Mouse (Mus musculus): Measurements from ENCODE around the gene Nr0b2. TPM values are rescaled to one million over a fixed set of nuclear protein-coding genes. Genes with fewer than 3 reads are reported as not detected.

The Nr0b2 gene
- polyA plus RNA-seq, 1 experiment from 2014 or later = 7.5 TPM

DNA sequence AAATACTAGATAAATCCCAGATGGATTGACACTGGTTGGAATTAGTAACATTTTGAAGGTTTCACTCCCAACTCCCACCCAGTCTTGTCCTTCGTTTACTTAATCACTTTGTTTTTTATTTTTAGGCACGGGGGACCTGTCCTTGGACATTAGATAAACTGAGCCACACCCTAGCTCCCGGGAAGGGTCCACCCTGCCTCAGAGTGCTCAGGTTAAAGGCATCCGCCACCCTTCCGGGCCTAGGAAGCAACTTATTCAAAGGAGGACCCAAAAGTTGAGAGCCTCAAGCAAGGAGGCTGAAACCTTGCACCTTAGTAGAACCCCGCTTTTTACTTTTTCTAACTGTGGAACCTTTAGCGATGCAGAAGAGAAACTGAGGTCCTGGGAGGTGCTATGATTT is 45.9 kb downstream of the Nr0b2 start:
- ATAC-seq = peak; percentile 26

DNA sequence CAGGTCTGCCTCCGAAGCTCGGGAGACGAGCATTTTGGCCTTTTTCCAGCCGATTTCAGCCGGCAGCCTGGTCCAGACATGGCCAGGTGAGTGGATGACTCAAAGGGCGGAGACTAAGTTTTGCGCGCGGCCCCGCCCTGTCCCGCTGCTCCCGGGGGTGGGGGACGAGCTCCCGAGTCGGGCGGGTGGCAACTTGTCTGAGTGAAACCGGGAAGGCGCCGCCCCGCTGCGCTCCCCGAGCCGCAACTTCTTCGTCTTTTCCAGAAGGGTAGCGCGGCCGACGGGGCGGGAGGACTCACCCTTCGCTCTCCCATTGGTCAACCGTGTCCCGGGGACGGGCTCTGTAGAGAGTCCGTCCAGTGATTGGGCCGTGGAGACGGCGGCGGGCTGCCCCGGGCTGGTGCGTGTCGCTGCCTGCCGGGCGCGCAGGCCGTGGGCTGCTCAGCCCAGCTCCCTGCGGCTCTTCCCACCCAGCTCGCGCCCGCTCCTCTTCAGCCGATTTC is 46.4 kb downstream of the Nr0b2 start:
- H3K27me3 ChIP-seq (replicated peaks) = peaks cover 13% of the 10 kb centered on the region
- H3K4me3 ChIP-seq (replicated peaks) = peak overlapping the region; percentile 49
- no peaks in the 10 kb centered on the region for H3K9me3 ChIP-seq
- peak overlapping the region; percentile 49 for H3K9ac ChIP-seq
- H3K36me3 ChIP-seq = no peaks in the 10 kb centered on the region; the same call in 1 of the 2 replicates
- ATAC-seq = peak; percentile 91
- H3K27ac ChIP-seq = peak overlapping the region; percentile 86
- WGBS = 0% methylated on average over 47 of the region's 50 CpGs
- peaks cover 11% of the 10 kb centered on the region for H3K4me1 ChIP-seq (replicated peaks)
- peak overlapping the region; percentile 84 for H3K4me2 ChIP-seq (replicated peaks)

More for the DNA sequence above, 45.9 kb downstream of the Nr0b2 start:
- H3K36me3 ChIP-seq = no peaks in the 10 kb centered on the region; the same call in 1 of the 2 replicates
- peak overlapping the region; percentile 86 for H3K27ac ChIP-seq
- peaks cover 11% of the 10 kb centered on the region for H3K4me1 ChIP-seq (replicated peaks)
- H3K9ac ChIP-seq = peak overlapping the region; percentile 49
- H3K4me2 ChIP-seq (replicated peaks) = peak overlapping the region; percentile 84
- peaks cover 13% of the 10 kb centered on the region for H3K27me3 ChIP-seq (replicated peaks)
- H3K9me3 ChIP-seq = no peaks in the 10 kb centered on the region
- peak overlapping the region; percentile 49 for H3K4me3 ChIP-seq (replicated peaks)
- 11% methylated on average over 7 of the region's 7 CpGs for WGBS

DNA sequence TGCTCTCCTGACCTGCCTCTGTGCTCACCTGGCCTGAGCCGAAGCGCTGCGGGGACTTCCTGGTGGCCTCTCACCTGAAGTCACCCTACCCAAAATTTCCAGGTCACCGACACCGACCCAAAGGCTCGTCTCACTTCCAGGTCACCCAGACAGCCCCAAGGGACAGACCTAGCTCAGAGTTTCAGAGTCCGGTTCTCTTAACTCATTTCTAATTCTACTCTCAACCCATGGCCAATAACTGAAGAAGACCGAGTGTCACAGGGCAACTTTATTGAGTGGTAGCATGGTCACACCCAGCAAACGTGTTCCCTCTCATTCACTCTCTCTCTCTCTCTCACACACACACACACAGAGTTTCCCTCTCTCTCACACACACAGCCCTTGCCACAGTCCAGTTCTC is 47.1 kb downstream of the Nr0b2 start:
- Histone ChIP-seq H3K27ac (peak overlapping the region; percentile 86), H3K9ac (peak overlapping the region; percentile 49), H3K9me3 (no peaks in the 10 kb centered on the region), H3K4me2 (replicated peaks) (peak overlapping the region; percentile 84), H3K27me3 (replicated peaks) (peaks cover 13% of the 10 kb centered on the region), H3K4me3 (replicated peaks) (peak overlapping the region; percentile 49), H3K36me3 (no peaks in the 10 kb centered on the region; the same call in 1 of the 2 replicates), H3K4me1 (replicated peaks) (peaks cover 14% of the 10 kb centered on the region)
- ATAC-seq = no peak; the same call in 1 of the 2 replicates
- 12% methylated on average over 9 of the region's 9 CpGs for WGBS

GRCm38 (mm10) chr4:133601721-133602218 is 48.6 kb downstream of the Nr0b2 start, which contains the start of gene Sfn:
Sfn (minus strand) TSS chr4:133602168.
- peak; percentile 75 for ATAC-seq
- Histone ChIP-seq H3K27me3 (replicated peaks) (peaks cover 13% of the 10 kb centered on the region), H3K27ac (peak within 1 kb of the TSS; percentile 58), H3K4me3 (replicated peaks) (peak within 1 kb of the TSS; percentile 37), H3K9ac (peak within 1 kb of the TSS; percentile 49), H3K4me2 (replicated peaks) (peak within 1 kb of the TSS; percentile 84), H3K4me1 (replicated peaks) (peaks cover 14% of the 10 kb centered on the region), H3K36me3 (no peaks in the 10 kb centered on the region; the same call in 1 of the 2 replicates), H3K9me3 (no peaks in the 10 kb centered on the region)
- 3% methylated on average over 16 of the region's 16 CpGs for WGBS

GRCm38 (mm10) chr4:133603056-133603455 is 49.9 kb downstream of the Nr0b2 start:
- Histone ChIP-seq H3K9ac (no peak overlapping the region), H3K4me1 (replicated peaks) (peaks cover 17% of the 10 kb centered on the region), H3K27me3 (replicated peaks) (peaks cover 13% of the 10 kb centered on the region), H3K9me3 (no peaks in the 10 kb centered on the region), H3K27ac (no peak overlapping the region), H3K36me3 (no peaks in the 10 kb centered on the region; the same call in 1 of the 2 replicates), H3K4me3 (replicated peaks) (no peak overlapping the region), H3K4me2 (replicated peaks) (no peak overlapping the region)
- WGBS = 88% methylated on average over 5 of the region's 5 CpGs
- no peak for ATAC-seq

GRCm38 (mm10) chr4:133604175-133604574 is 51.0 kb downstream of the Nr0b2 start:
- Histone ChIP-seq H3K9ac (no peak overlapping the region), H3K4me1 (replicated peaks) (peaks cover 15% of the 10 kb centered on the region), H3K4me2 (replicated peaks) (no peak overlapping the region), H3K27ac (no peak overlapping the region), H3K9me3 (no peaks in the 10 kb centered on the region), H3K27me3 (replicated peaks) (peaks cover 13% of the 10 kb centered on the region), H3K4me3 (replicated peaks) (no peak overlapping the region), H3K36me3 (no peaks in the 10 kb centered on the region; the same call in 1 of the 2 replicates)
- 81% methylated on average over 7 of the region's 7 CpGs for WGBS
- no peak for ATAC-seq

DNA sequence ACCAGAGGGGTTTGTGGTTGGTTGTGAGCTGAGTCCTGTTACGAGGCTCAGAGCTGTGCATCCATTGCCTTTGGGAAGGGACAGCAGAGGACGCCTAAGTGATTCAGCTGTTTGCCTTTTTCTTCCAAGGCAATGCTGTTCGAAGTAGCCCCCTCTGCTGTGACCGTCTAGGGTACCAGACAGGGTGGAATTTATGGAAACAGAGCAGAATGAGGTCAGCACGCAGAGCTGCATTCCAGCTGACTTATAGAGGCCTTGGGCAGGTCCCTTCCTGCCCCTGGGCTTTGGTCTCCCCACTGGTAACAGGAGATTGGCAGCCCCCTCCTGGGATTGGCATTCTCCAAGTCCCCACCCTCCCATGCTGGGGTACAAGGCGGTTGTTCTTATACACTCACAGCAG is 51.7 kb downstream of the Nr0b2 start:
- peaks cover 13% of the 10 kb centered on the region for H3K27me3 ChIP-seq (replicated peaks)
- peaks cover 10% of the 10 kb centered on the region for H3K4me1 ChIP-seq (replicated peaks)
- no peak overlapping the region for H3K4me3 ChIP-seq (replicated peaks)
- no peak for ATAC-seq
- H3K4me2 ChIP-seq (replicated peaks) = no peak overlapping the region
- H3K27ac ChIP-seq = no peak overlapping the region
- no peaks in the 10 kb centered on the region; the same call in 1 of the 2 replicates for H3K36me3 ChIP-seq
- H3K9ac ChIP-seq = no peak overlapping the region
- 69% methylated on average over 6 of the region's 6 CpGs for WGBS
- no peaks in the 10 kb centered on the region for H3K9me3 ChIP-seq

GRCm38 (mm10) chr4:133605330-133605729 is 52.2 kb downstream of the Nr0b2 start:
- H3K4me2 ChIP-seq (replicated peaks) = no peak overlapping the region
- 0 out of 2 replicates have a peak, but pooled peaks cover 6% of the 10 kb centered on the region for H3K4me1 ChIP-seq (replicated peaks)
- no peaks in the 10 kb centered on the region; the same call in 1 of the 2 replicates for H3K36me3 ChIP-seq
- H3K9ac ChIP-seq = no peak overlapping the region
- H3K27ac ChIP-seq = no peak overlapping the region
- H3K27me3 ChIP-seq (replicated peaks) = peaks cover 8% of the 10 kb centered on the region
- no peak overlapping the region for H3K4me3 ChIP-seq (replicated peaks)
- 51% methylated on average over 9 of the region's 9 CpGs for whole genome bisulfite sequencing
- no peaks in the 10 kb centered on the region for H3K9me3 ChIP-seq
- ATAC-seq = no peak

Other genes with a start within 250 kb of the Nr0b2 start
- 13.9 and 17.0 TPM in 2 replicates for gene Wdtc1, start 199.9 kb upstream of the Nr0b2 start, polyA plus RNA-seq (2015; fragmentation: Nextera tagmentation; extraction: Ambion mirVana)
- gene Slc9a1, start 183.7 kb upstream of the Nr0b2 start, polyA plus RNA-seq (2015; fragmentation: Nextera tagmentation; extraction: Ambion mirVana) = 8.5 and 9.3 TPM in 2 replicates
- 0.82 and 0.94 TPM in 2 replicates for gene Tent5b, start 73.2 kb upstream of the Nr0b2 start, polyA plus RNA-seq (2015; fragmentation: Nextera tagmentation; extraction: Ambion mirVana)
- 1.6 and 1.7 TPM in 2 replicates for gene Trnp1, start 54.8 kb upstream of the Nr0b2 start, polyA plus RNA-seq (2015; fragmentation: Nextera tagmentation; extraction: Ambion mirVana)
- gene Kdf1, start 34.4 kb upstream of the Nr0b2 start, polyA plus RNA-seq (2015; fragmentation: Nextera tagmentation; extraction: Ambion mirVana) = 40.5 and 45.1 TPM in 2 replicates
- gene Nudc, start 7.4 kb upstream of the Nr0b2 start, polyA plus RNA-seq (2015; fragmentation: Nextera tagmentation; extraction: Ambion mirVana) = 280 and 288 TPM in 2 replicates
- 6.7 and 7.1 TPM in 2 replicates for gene Gpatch3, start 21.4 kb downstream of the Nr0b2 start, polyA plus RNA-seq (2015; fragmentation: Nextera tagmentation; extraction: Ambion mirVana)
- 16.5 and 19.8 TPM in 2 replicates for gene Gpn2, start 31.0 kb downstream of the Nr0b2 start, polyA plus RNA-seq (2015; fragmentation: Nextera tagmentation; extraction: Ambion mirVana)
- gene Sfn, start 48.8 kb downstream of the Nr0b2 start, polyA plus RNA-seq (2015; fragmentation: Nextera tagmentation; extraction: Ambion mirVana) = 47.4 and 51.0 TPM in 2 replicates
- gene Zdhhc18, start 96.8 kb downstream of the Nr0b2 start, polyA plus RNA-seq (2015; fragmentation: Nextera tagmentation; extraction: Ambion mirVana) = 2.0 and 4.1 TPM in 2 replicates
- 16.9 and 17.7 TPM in 2 replicates for gene Pigv, start 119.3 kb downstream of the Nr0b2 start, polyA plus RNA-seq (2015; fragmentation: Nextera tagmentation; extraction: Ambion mirVana)
- gene Arid1a, start 203.4 kb downstream of the Nr0b2 start, polyA plus RNA-seq (2015; fragmentation: Nextera tagmentation; extraction: Ambion mirVana) = 21.6 and 24.9 TPM in 2 replicates